Mouse (Mus musculus) midbrain, embryonic 15.5 days (tissue): ENCODE data around the gene Usp36. TPM values are rescaled to one million over a fixed set of nuclear protein-coding genes. Genes with fewer than 3 reads are reported as not detected.
A peak's percentile ranks its signal among the peaks of the same experiment; 100 is the strongest.

Source experiments
- ATAC-seq: fragments of 200-750 bp; cut with Nextera tagmentation; replicated peaks from 2 replicates; pipeline ENCODE4 v1.8.0; 2017; ENCODE audit warnings: moderate TSS enrichment
- H3K27ac ChIP-seq: fragments of 300-500 bp; sonication (generic); 2 replicates; pipeline ENCODE4 v1.5.1; 2015; ENCODE audit warnings: mild to moderate bottlenecking, inconsistent platforms
- H3K27me3 ChIP-seq: fragments of 300-500 bp; sonication (generic); replicated peaks from 2 replicates; pipeline ENCODE4 v1.6.1; 2015; ENCODE audit warnings: inconsistent platforms
- H3K36me3 ChIP-seq: fragments of 300-500 bp; sonication (generic); replicated peaks from 2 replicates; pipeline ENCODE4 v1.6.1; 2015; ENCODE audit warnings: inconsistent platforms
- H3K4me1 ChIP-seq: fragments of 300-500 bp; sonication (generic); 2 replicates; pipeline ENCODE4 v1.6.1; 2015; ENCODE audit warnings: inconsistent platforms
- H3K4me2 ChIP-seq: fragments of 300-500 bp; sonication (generic); 2 replicates; pipeline ENCODE4 v1.6.1; 2015; ENCODE audit warnings: inconsistent platforms, mild to moderate bottlenecking, moderate library complexity
- H3K4me3 ChIP-seq: fragments of 300-500 bp; sonication (generic); 2 replicates; pipeline ENCODE4 v1.5.1; 2015; ENCODE audit warnings: mild to moderate bottlenecking, inconsistent platforms
- H3K9ac ChIP-seq: fragments of 300-500 bp; sonication (generic); 2 replicates; pipeline ENCODE4 v1.6.1; 2015; ENCODE audit warnings: mild to moderate bottlenecking, inconsistent platforms
- H3K9me3 ChIP-seq: fragments of 300-500 bp; sonication (generic); 2 replicates; pipeline ENCODE4 v1.6.1; 2016; ENCODE audit warnings: inconsistent platforms
- WGBS: fragments of 180-500 bp; shearing (Covaris S2); methylation state at CpG from one replicate; pipeline ENCODE4 v1.1.7; 2015; ENCODE audit warnings: mixed read lengths; 5-methylcytosine and 5-hydroxymethylcytosine counted together
- polyA plus RNA-seq: library from polyadenylated mRNA; unstranded; fragments of >200 nt; fragmentation: Nextera tagmentation; extraction: Ambion mirVana; gene quantifications from 2 replicates; pipeline ENCODE4 v1.2.1, GENCODE M21; 2015

Usp36 gene
- polyA plus RNA-seq, 1 experiment from 2014 or later: 23.1 TPM

- whole genome bisulfite sequencing: 69% methylated on average over 1 of the region's 1 CpGs
- Histone ChIP-seq H3K4me1 (peaks cover 3% of the 10 kb centered on the region; the same call in 1 of the 2 replicates), H3K9me3 (no peaks in the 10 kb centered on the region)
Measured at GRCm38 (mm10) chr11:118225862-118226261, 64.2 kb downstream of the Usp36 start.

GRCm38 (mm10) chr11:118225056-118225836 is 64.8 kb downstream of the Usp36 start:
- no peak for ATAC-seq
- WGBS: 69% methylated on average over 12 of the region's 12 CpGs
- no peaks in the 10 kb centered on the region for H3K27me3 ChIP-seq
- H3K9ac ChIP-seq: no peak overlapping the region
- no peak overlapping the region for H3K4me3 ChIP-seq
- peaks cover 3% of the 10 kb centered on the region; the same call in 1 of the 2 replicates for H3K4me1 ChIP-seq
- no peak overlapping the region for H3K27ac ChIP-seq
- no peaks in the 10 kb centered on the region for H3K36me3 ChIP-seq
- H3K4me2 ChIP-seq: no peak overlapping the region
- no peaks in the 10 kb centered on the region for H3K9me3 ChIP-seq

More at GRCm38 (mm10) chr11:118225862-118226261, 64.2 kb downstream of the Usp36 start:
- H3K27me3 ChIP-seq: no peaks in the 10 kb centered on the region
- ATAC-seq: no peak
- H3K36me3 ChIP-seq: no peaks in the 10 kb centered on the region
- no peak overlapping the region for H3K9ac ChIP-seq
- H3K4me3 ChIP-seq: no peak overlapping the region
- H3K4me2 ChIP-seq: no peak overlapping the region
- no peak overlapping the region for H3K27ac ChIP-seq

GRCm38 (mm10) chr11:118223416-118224067 is 66.5 kb downstream of the Usp36 start:
- no peak overlapping the region for H3K4me2 ChIP-seq
- no peak overlapping the region for H3K4me3 ChIP-seq
- H3K9me3 ChIP-seq: no peaks in the 10 kb centered on the region
- H3K27me3 ChIP-seq: no peaks in the 10 kb centered on the region
- WGBS: 86% methylated on average over 10 of the region's 10 CpGs
- H3K36me3 ChIP-seq: no peaks in the 10 kb centered on the region
- peaks cover 3% of the 10 kb centered on the region; the same call in 1 of the 2 replicates for H3K4me1 ChIP-seq
- no peak overlapping the region for H3K27ac ChIP-seq
- ATAC-seq: no peak
- H3K9ac ChIP-seq: no peak overlapping the region

DNA sequence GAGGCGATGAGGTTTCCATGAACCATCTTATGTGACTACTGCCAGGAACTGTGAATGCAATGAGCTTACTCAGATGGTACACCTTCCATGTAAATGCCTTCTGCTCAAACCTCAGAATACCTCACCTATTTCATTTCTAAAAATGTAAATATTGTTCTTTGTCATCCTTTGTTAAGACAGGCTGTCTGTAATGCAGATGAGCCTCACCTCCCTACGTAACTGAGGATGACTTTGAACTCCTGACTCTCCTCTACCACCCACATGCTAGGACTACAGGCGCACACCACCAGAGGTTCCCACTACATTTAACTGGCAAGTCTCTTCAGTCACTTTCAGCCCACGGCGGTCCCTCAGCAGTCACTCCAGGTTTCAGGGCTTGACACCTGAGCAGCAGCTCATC is 67.1 kb downstream of the Usp36 start:
- WGBS: 88% methylated on average over 5 of the region's 5 CpGs
- H3K36me3 ChIP-seq: no peaks in the 10 kb centered on the region
- peaks cover 3% of the 10 kb centered on the region; the same call in 1 of the 2 replicates for H3K4me1 ChIP-seq
- H3K27ac ChIP-seq: no peak overlapping the region
- ATAC-seq: no peak
- no peaks in the 10 kb centered on the region for H3K27me3 ChIP-seq
- H3K4me2 ChIP-seq: no peak overlapping the region
- H3K9ac ChIP-seq: no peak overlapping the region
- no peak overlapping the region for H3K4me3 ChIP-seq
- no peaks in the 10 kb centered on the region for H3K9me3 ChIP-seq

DNA sequence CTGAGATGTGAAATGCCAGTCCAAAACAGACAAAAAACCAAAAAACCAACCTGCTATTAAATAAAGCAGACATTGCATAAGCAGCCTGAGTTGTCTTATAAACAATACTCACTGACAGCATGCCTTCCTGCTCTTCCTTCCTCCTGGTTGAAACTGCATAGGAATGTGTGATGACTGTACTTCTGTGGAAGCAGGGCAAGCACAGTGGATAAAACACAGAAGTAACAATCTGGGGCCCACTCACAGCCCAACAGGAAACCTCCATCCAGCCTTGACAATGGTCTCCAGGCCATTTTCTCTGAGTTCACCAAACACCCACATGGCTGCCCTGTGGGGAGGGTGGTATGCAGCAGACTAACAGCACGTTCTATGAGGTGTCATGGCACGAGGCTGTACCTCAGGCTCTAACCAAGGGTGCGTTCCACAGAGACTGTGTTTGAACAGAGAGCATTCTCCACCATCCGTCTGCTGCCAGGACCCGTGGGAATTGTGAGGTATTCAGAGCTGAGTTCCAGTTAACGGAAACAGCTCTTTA is 67.6 kb downstream of the Usp36 start:
- Histone ChIP-seq H3K4me2 (no peak overlapping the region), H3K27me3 (no peaks in the 10 kb centered on the region), H3K36me3 (no peaks in the 10 kb centered on the region), H3K27ac (no peak overlapping the region), H3K4me3 (no peak overlapping the region), H3K9ac (no peak overlapping the region), H3K9me3 (no peaks in the 10 kb centered on the region), H3K4me1 (peaks cover 3% of the 10 kb centered on the region; the same call in 1 of the 2 replicates)
- WGBS: 63% methylated on average over 6 of the region's 6 CpGs
- no peak for ATAC-seq

DNA sequence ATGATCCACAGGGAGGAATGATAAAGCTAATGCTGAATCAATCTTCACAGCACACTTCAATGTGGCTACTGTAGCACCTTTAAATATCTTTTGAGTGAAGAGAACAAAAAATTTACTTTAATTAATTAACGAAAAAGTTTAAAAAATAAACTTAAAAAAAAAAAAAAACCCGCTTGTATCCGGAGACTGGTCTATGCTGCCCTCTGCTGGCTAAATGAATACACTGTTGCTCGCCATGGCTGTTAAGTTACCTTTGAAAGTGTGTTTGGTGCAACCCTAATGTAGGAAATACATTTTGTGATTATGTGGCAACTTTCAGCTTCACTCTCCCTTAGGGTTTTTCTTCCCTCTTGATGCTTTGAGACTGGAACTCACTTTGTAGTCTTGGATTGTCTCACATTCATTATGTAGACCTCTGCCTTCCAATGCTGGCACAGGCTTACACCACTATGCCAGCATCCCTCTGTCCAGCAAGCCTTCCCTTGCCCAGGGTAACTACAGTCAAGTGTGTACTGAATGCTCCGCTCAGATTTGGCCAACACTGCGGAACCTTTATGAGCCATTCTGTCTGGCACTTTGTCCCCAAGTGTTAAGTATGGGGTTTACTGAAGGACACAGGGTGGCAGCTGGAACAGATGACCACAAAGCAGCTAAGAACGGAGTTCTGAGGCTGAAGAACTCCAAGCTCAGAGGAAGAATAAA is 69.3 kb downstream of the Usp36 start:
- 25% methylated on average over 7 of the region's 7 CpGs for WGBS

DNA sequence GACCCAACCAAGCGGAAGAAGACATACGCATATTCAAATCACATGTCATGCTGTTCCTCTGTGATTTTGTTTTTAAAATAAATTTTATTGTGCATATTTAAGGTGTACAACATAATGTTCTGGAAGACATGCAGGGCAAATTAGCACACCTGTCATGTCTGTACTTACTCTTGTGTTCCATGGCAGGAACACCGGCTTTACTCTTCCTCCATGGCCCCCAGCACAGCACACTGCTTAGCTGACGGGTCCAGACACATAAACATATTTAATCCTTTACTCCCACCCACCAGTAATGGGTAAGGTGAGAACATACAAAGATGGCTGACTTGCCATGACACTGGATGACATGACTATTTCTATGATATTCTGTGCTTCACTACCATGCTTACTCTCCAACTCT is 71.0 kb downstream of the Usp36 start:
- 87% methylated on average over 4 of the region's 4 CpGs for WGBS
- Histone ChIP-seq H3K27ac (no peak overlapping the region), H3K36me3 (no peaks in the 10 kb centered on the region), H3K27me3 (no peaks in the 10 kb centered on the region), H3K4me2 (no peak overlapping the region), H3K9ac (no peak overlapping the region), H3K4me1 (no peaks in the 10 kb centered on the region; the same call in 1 of the 2 replicates), H3K4me3 (no peak overlapping the region), H3K9me3 (no peaks in the 10 kb centered on the region)
- ATAC-seq: no peak

More for the DNA sequence above, 69.3 kb downstream of the Usp36 start:
- Histone ChIP-seq H3K36me3 (no peaks in the 10 kb centered on the region), H3K4me1 (peaks cover 3% of the 10 kb centered on the region; the same call in 1 of the 2 replicates), H3K27me3 (no peaks in the 10 kb centered on the region), H3K27ac (no peak overlapping the region), H3K4me2 (no peak overlapping the region), H3K9ac (no peak overlapping the region), H3K4me3 (no peak overlapping the region), H3K9me3 (no peaks in the 10 kb centered on the region)
- ATAC-seq: no peak

DNA sequence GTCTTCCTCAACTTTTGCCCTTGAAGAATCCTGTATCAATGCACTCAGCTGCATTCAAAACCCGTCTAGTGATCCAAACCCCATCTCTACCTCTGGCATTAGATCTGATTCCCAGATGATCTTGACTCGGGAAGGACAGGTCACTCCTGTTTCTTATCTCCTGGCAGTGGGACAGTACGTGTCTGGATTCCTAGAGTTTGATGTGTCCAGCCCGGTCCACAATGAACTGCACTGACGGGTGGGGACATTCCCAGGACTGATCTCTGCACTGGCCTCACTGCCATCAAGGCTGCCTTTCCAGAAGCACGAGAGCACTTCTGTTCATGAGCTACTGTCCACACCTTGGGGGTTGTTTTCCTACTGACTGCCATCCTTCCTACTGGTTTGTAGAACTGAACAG is 73.6 kb downstream of the Usp36 start:
- Histone ChIP-seq H3K9me3 (no peaks in the 10 kb centered on the region), H3K4me3 (no peak overlapping the region), H3K9ac (no peak overlapping the region), H3K27ac (no peak overlapping the region), H3K4me2 (no peak overlapping the region), H3K4me1 (peaks cover 16% of the 10 kb centered on the region), H3K27me3 (no peaks in the 10 kb centered on the region), H3K36me3 (no peaks in the 10 kb centered on the region)
- ATAC-seq: no peak
- WGBS: 90% methylated on average over 6 of the region's 6 CpGs

DNA sequence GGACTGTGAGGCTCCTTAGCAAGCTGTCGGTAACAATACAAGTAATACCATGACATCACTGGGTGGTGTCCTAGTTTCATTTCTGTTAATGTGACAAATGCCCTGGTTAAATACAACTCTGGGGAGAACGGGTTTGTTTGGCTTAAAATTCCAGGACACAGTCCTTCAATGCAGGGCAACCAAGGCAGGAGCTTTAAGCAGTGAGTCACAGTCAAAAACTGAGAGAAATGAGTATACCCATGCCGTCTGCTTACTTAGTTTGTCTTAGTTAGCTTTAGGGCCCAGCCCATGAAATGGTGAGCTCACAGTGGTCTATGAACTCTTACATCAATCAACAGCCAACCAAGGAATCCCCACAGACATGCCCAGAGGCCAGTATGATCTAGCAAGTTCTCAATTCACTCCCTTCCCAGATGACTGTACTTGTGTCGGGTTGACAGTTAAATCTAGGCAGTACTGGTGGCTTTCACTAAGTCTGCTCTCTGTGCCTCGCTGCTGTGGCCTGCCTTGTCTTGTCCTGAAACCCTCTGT is 74.1 kb downstream of the Usp36 start:
- Histone ChIP-seq H3K9me3 (no peaks in the 10 kb centered on the region), H3K27me3 (no peaks in the 10 kb centered on the region), H3K4me2 (no peak overlapping the region), H3K27ac (no peak overlapping the region), H3K4me3 (no peak overlapping the region), H3K9ac (no peak overlapping the region), H3K4me1 (peaks cover 20% of the 10 kb centered on the region), H3K36me3 (no peaks in the 10 kb centered on the region)
- ATAC-seq: no peak
- WGBS: 77% methylated on average over 5 of the region's 5 CpGs

- Histone ChIP-seq H3K9ac (no peak overlapping the region), H3K4me1 (peaks cover 50% of the 10 kb centered on the region), H3K27me3 (no peaks in the 10 kb centered on the region), H3K4me3 (no peak overlapping the region), H3K27ac (no peak overlapping the region; the same call in 1 of the 2 replicates), H3K4me2 (no peak overlapping the region), H3K9me3 (no peaks in the 10 kb centered on the region), H3K36me3 (no peaks in the 10 kb centered on the region)
- 62% methylated on average over 7 of the region's 7 CpGs for WGBS
- no peak for ATAC-seq
Measured at GRCm38 (mm10) chr11:118212636-118213112, 77.4 kb downstream of the Usp36 start.

GRCm38 (mm10) chr11:118211749-118212635 is 78.1 kb downstream of the Usp36 start:
- Histone ChIP-seq H3K4me1 (peaks cover 57% of the 10 kb centered on the region), H3K9me3 (no peaks in the 10 kb centered on the region), H3K27ac (peak overlapping the region; percentile 9; the same call in 1 of the 2 replicates), H3K27me3 (no peaks in the 10 kb centered on the region), H3K4me2 (no peak overlapping the region), H3K36me3 (no peaks in the 10 kb centered on the region), H3K9ac (no peak overlapping the region), H3K4me3 (no peak overlapping the region)
- WGBS: 44% methylated on average over 10 of the region's 10 CpGs
- ATAC-seq: no peak
